Mouse (Mus musculus) limb, embryonic 11.5 days (tissue): Measurements from ENCODE around the gene Copa. TPM values are rescaled to one million over a fixed set of nuclear protein-coding genes. Genes with fewer than 3 reads are reported as not detected.

ENCODE experiments used
- polyA plus RNA-seq: library from polyadenylated mRNA; unstranded; fragments of >200 nt; fragmentation: Nextera tagmentation; extraction: Ambion mirVana; gene quantifications from 2 replicates; pipeline ENCODE4 v1.2.1, GENCODE M21; 2014

The Copa gene
- polyA plus RNA-seq, 1 experiment from 2014 or later = 173 TPM

Other genes with a start within 250 kb of the Copa start
- gene Cd84, start 242.8 kb upstream of the Copa start, polyA plus RNA-seq = 0.32 and 0.54 TPM in 2 replicates
- gene Gm10521, start 186.9 kb upstream of the Copa start, polyA plus RNA-seq = not detected in 2 replicates
- not detected in 2 replicates for gene Slamf6, start 165.0 kb upstream of the Copa start, polyA plus RNA-seq
- gene Vangl2, start 54.1 kb upstream of the Copa start, polyA plus RNA-seq = 23.3 and 26.3 TPM in 2 replicates
- not detected in 2 replicates for gene Nhlh1, start 25.0 kb upstream of the Copa start, polyA plus RNA-seq
- 86.8 and 89.2 TPM in 2 replicates for gene Ncstn, start 266 bp downstream of the Copa start, polyA plus RNA-seq
- gene Pex19, start 44.2 kb downstream of the Copa start, polyA plus RNA-seq = 176 and 180 TPM in 2 replicates
- 119 and 127 TPM in 2 replicates for gene Dcaf8, start 65.6 kb downstream of the Copa start, polyA plus RNA-seq
- 81.9 and 82.3 TPM in 2 replicates for gene Pea15a, start 124.3 kb downstream of the Copa start, polyA plus RNA-seq
- gene Casq1, start 137.3 kb downstream of the Copa start, polyA plus RNA-seq = 1.6 and 2.2 TPM in 2 replicates
- not detected in 2 replicates for gene Atp1a4, start 175.9 kb downstream of the Copa start, polyA plus RNA-seq
- 31.9 and 35.4 TPM in 2 replicates for gene Igsf8, start 179.1 kb downstream of the Copa start, polyA plus RNA-seq
- gene Atp1a2, start 215.5 kb downstream of the Copa start, polyA plus RNA-seq = 1.4 and 1.5 TPM in 2 replicates
- gene Kcnj9, start 246.8 kb downstream of the Copa start, polyA plus RNA-seq = not detected in 2 replicates